Mouse (Mus musculus): ENCODE data around the gene Cobl.

Gene Cobl

DNA sequence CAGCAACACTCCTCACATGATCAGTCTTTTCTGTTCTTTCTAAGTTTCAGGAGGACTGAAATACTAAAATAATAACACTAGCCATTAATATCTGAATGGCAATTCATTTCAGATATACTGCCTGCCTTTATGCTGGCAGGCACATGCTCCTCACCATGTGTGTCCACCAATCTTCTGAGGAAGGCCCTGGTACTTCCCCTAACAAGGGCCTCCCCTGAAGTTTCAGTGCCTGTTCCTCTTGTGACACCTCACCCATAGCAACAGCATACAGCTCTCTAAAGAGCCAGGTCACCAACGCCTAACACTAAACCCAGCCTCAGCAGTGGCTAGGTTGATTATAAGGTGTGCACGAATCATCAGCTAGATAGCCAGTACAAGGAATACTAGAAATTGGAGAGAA, 20.5 kb downstream of the Cobl start:
- DNase-seq (ENCODE audit: low spot score in 2 of 2): no peak

DNA sequence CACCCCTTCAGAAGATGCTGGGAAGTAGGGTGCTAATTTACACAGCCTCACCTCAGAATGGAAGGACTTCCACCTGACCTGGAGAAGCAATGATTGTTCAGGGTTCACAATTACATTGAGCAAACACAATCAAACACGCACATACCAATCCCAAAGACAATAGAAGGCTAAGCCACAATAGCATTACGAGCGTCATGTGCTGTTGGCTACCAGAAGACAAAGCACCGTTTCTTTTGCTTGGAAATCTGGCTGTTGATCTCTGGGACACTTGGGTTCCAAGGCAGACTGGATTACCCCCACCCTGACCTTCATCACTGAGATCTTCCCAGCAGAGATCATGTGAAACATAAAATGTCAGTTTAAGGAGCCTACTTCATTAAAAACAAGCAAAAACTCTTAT, 21.1 kb downstream of the Cobl start:
- DNase-seq (ENCODE audit: low spot score in 2 of 2): no peak

DNA sequence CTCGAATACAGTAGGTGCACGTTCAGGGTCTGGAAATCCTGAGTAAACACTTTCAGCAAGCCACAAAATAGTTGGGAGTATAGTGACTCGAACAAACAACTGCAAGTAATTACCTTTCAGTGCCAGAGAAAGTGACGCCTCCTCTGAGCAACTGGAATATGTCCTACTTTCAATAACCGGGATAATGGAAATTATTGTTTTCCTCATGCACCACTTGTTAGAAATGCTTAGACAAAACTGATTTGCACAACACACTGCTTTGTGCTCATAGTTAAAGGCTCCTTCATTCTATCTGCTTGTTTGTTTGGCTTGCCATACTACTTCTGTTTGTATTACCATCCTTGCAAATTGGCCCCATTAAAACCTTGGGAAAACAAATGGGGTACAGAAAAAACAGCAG, 21.6 kb downstream of the Cobl start:
- no peak for DNase-seq (ENCODE audit: low spot score in 2 of 2)

DNA sequence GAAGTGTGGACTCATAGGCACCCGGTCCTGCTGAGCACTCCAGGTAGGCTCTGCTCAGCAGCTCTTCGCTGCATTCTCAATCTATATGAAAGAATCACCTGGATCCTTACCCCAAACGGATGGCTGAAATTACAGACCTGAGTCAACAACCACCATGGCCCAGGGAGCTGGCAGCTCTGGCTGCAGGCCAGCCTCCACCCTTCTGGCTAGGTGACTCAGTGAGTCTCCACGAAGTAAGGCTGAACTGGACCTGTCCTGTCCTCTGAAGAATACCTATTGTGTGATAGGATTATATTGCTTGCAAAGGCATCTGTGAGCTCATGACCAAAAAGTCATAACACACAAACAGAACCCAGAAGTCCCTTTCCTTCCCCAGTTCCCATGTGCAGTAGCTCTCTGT, 22.5 kb downstream of the Cobl start:
- no peak for DNase-seq (ENCODE audit: low spot score in 2 of 2)

DNA sequence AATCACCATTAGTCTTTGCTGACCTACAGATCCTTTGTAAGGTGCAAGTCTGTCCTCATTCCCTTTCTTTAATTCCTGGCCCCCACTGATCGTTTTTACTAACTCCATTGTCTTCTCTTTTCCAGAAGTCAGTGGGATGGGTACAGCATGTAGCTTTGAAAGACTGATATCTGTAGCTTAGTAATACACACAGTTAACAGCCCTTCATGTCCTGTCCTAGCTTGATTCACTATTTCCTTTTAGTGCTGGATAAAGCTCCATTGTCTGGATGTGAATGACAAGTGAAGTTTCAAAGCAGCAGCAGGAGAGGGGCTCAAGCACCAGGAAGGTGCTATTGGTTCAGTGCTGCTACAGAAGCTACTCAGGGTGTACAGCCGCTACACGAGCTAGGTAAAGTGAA, 28.9 kb downstream of the Cobl start:
- DNase-seq (ENCODE audit: low spot score in 2 of 2): no peak

DNA sequence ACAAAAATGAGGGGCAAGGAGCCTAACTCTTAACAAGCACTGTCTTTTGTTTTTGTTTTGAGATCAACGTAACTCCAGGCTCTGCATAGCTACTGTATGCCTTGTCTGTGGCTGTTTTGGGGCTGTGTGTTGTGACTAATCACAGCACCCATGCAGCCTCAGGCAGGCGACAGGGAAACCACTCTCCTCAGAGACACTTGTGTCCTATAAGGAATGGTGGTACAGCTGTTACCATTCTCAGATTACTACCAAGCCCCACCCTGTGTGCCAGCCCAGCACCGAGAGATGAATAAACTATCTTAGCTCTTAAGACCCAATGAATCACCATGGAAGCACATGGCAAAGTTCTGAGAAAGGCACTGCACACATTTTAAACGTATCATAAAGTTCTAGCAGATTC, 29.7 kb downstream of the Cobl start:
- no peak for DNase-seq (ENCODE audit: low spot score in 2 of 2)

DNA sequence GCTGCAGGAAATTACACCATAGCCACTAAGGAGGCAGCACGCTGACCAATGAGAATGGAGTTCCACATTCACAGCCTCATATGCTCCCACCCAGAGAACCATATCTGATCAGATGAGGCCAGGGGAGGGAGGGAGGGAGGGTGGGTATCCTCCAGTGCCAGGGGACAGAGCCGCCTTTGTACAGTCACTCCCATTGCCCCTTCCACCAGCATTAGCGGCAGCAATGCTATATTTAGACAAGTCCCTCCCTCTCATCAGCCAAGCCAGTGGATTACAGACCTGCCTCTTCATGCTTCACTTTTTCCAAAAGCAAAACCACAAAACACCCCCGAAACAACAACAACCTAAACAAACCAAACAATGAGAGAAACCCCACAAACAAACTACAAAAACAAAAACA, 30.2 kb downstream of the Cobl start:
- DNase-seq (ENCODE audit: low spot score in 2 of 2): no peak

DNA sequence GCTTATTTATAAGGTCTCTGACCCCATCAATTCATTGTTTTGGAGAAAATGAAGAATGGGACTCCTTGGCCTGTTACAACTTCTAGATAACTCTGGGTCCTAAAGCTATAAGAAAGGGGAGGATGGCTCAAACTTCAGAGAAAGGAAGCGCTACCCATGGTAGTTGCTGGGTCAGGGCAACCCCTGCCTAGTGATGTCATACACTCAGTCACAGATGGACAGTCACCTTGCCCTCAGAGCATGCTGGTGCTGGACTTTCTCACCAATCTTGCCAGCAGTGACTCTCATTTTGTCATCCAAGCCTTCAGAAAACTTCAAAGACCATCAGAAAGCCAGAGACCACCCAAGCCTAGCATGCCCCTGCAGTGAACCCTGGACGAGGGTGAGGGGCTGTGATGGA, 32.8 kb downstream of the Cobl start:
- DNase-seq (ENCODE audit: low spot score in 2 of 2): no peak

DNA sequence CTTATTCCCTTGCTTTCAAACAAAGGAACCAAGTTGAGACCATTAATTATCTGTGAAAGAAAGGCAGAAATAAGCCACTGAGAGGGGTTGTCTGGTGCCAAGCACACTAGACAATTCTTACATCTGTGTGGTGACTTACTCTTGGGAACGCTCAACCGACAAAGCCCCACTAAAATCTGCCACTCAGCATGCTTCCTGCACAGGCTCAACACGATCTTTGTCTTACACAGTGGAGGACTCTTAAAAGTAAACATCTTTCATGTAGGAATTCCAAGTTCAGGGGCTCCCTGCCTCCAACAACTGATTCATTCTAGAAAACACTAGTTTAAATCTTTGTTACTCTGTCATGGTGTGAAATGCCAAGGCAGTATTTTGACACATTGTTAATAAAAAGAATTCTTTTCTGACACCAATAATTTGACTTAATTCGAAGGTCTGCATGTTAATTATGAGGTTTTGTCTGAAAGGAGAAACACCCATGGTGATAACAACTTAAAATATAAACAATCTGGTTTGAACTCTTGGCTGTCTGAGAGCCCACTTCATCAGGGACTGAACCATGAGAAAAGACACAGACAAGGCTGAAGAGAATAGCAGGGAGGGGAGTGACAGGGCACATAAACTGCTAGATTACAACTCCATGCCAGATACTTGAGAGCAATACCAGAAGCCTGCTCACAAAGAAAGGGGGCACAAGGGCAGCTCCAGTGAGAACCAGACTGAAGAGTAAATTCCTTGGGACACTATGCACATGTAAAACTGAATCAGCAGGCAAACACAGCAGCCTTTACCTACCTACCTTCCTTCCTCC, 34.3 kb downstream of the Cobl start:
- DNase-seq (ENCODE audit: low spot score in 2 of 2): no peak

DNA sequence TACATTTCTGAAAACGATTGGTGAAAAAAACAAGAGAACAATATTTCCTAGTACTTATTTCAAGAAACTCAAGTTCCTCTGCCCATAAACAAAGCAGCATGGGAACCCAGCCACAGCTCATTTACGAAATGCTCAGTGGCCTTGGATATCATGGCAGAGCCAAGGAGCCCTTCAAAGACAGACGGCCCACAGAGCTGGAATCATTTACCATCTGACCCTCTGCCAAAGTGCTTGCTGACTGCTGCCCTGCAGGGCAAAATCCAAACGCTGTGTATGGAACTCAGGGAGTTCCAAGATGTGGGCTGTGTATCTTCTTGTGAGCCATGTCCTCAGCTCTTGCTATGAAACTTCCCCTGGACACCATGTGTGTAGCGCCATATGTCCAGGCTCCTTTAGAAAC, 38.0 kb downstream of the Cobl start:
- DNase-seq (ENCODE audit: low spot score in 2 of 2): peak in 1 of 2 experiments; percentile 37

DNA sequence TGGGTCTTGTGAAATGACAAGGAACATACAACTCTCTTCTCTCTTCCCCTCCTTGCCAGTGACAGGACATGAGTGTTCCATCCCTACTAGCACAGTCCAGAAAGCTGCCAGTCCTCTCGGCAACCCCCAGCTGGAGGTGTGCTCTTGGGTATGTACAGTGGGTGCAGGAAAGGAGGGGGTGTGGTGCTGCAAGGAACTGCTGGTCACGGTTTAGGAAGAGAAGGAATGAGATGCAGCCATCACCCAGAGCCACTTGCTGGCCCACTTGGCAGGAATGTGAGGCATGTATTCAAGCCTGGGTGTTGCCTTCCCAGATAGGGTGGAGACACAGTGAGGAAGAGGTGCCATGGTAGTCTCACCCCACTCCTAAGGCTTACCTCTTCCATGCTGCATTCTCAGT, 40.6 kb downstream of the Cobl start:
- no peak for DNase-seq (ENCODE audit: low spot score in 2 of 2)

DNA sequence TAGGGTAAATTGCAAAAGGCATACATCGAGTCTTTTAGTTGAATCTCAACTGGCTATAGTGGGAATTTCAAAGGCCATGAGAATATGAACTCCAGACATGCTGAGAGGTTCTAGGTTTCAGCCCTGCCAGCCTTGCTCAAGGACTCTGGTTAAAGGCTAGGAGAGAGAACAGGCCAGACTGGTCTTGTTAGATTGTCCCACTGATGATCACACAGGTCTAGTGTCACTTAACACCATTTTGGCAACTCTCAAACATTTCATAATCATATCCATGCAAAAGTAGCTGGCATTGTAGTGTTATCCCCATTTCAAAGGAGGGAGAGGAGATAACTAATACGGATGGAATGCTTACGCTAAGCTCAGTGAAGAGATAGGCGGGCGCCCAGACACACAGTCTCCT, 43.6 kb downstream of the Cobl start:
- DNase-seq (ENCODE audit: low spot score in 2 of 2): no peak

DNA sequence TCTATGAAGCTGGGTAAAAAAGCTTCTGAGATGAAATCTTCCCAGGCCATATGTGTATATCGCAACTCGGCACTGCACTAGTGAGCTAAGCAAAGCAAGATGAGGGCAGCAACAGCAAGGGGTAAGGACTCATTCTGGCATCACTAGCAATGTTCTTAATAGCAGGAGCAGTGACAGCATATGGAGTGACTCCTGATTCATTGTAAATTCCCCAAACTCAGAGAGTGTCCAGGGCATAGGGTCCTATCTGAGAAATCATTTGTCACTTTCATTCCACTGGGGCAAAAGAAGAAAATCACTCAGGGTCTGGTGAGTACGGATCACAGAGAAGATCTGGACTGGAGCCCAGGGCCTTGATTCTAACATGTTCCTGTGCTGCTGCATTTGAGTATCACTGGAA, 44.6 kb downstream of the Cobl start:
- no peak for DNase-seq (ENCODE audit: low spot score in 2 of 2)

DNA sequence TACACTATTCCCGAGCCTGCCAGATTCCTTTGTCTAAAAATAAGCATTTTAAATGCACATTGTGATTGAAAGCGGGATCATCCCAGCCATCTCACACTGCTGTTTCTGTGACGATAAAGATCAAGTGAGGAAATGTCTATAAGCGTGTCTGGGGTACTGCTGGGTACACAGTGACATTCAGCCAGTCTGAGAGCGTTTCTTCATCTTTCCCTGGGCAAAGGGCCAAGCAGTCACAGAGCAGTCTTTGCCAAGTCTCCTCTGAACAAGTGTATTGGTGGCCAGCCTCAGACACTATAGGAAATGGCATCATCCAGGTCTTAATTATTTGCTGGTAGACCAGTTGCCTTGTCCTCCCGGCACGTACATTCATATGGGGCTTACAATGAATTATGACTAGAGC, 47.9 kb downstream of the Cobl start:
- peak; percentile 26 to 42 for DNase-seq (ENCODE audit: low spot score in 2 of 2)

DNA sequence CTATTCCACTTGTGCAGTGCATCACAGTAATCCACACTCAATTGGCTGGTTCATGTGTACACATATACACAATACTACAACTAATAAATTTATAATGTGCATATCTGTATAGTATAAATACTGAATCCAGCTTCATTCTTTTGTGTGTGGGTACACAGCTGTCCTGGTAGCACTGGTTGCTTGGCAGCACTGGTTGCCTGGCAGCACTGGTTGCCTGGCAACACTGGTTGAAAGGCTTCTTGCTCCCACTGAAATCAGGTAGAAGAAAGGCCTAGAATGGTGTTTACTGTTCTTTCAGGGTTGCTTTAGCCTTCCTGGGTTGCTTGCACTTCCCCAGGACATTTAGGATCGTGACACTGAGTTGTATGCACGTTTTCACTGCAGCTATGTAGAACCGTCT, 49.4 kb downstream of the Cobl start:
- peak in 1 of 2 experiments; percentile 14 for DNase-seq (ENCODE audit: low spot score in 2 of 2)

DNA sequence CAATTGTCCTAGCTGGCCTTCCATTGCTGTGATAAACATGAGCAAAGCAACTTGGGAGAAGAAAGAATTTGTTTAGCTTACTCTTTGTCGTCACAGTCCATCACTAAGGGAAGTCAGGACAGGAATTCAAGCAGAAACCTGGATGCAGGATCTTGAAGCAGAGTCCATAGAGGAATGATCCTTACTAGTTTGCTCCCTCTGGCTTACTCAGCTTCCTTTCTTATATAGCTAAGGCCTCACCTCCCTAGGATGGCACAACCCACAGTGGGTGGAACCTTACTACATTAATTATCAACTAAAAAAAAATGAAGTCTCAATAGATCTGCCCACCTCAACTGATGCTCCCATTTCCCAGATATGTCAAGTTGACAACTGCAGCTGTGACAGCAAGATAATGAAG, 52.8 kb downstream of the Cobl start:
- DNase-seq (ENCODE audit: low spot score in 2 of 2): no peak

DNA sequence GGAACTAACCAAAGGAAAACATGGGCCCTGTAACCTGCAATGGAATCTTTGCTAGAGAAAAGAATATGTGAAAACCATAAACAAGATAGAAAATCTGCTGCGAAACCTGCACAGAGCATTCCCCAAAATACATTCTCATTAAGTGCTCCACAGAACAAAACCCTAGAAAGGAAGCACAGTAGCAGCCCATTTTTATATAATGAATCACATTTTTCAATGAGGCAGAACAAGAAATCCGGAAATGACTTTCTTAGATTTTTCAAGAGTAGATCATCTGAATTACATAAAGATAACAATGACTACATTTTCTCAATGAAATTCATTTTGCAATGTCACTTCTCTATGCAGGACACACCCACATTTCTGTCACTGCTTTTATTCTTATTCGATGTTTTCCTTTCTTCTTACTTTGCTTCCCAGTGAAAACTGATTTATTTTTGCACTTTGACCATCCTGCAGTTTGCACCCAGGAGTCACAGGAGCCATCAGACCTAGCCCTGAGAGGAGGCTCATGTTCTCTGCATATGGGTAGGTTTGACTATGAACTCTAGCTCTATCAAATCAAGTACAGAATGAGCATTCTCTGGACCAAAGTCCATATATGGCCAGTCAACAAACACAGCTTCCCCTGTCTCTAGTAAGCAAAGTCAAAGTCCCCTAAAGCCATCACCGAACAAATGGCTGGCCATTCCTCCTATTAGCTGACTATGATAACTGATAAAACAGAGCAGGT, 53.5 kb downstream of the Cobl start:
- DNase-seq (ENCODE audit: low spot score in 2 of 2): no peak

DNA sequence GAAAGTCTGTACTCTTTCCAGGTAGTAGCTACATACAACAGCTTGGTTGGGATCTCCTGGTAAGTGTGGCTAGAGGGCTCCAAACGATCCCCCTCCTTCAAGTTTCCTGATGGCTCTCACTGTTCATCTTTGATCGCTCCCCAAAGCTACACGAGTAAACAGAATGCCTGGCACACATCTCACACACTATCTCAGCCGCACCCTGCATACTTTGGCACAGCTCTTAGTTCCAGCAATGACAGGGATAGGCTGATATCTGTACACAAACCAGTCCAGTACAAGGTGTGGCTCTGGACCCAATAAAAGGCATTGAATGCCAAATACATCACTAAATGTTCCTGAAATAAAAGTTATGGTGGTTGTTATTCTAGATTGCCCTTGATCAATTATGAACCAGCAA, 55.3 kb downstream of the Cobl start:
- DNase-seq (ENCODE audit: low spot score in 2 of 2): no peak

DNA sequence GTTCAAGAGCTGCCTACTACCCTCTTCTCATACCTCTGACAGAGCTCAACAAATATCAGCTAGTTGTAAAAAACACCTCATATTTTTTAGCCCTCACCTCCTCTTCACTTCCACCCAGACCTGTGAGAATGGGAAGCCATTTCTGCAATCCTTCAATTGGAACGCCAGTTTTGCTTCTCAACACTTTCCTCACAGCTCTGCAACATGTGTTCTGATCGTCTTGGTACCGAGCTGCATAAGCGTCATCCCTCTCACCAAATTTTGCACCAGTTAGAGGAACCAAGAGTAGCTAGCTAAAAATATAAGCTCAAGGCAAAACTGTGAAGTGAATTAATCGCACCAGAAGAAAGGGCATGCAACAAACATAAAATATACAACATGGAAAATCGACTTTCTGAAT, 56.9 kb downstream of the Cobl start:
- no peak for DNase-seq (ENCODE audit: low spot score in 2 of 2)

DNA sequence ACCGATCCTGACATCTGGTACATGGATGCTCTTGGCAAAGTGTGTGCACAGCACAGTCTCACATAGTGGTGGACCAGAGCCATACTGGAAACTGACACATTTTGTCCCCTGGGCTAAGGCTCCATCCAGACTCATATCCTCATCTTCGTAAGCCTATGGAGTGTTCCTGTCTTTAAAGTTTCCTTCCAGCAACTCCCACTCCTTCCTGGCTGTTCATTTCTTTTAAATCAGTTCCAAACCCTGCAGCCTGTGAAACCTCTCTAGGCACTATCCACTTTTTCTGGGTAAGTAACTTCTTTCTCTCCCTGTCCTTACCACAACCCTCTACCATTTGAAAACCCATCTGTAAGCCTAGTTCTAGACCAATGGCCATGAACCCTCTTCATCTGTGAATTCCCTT, 64.9 kb downstream of the Cobl start:
- DNase-seq (ENCODE audit: low spot score in 2 of 2): no peak

DNA sequence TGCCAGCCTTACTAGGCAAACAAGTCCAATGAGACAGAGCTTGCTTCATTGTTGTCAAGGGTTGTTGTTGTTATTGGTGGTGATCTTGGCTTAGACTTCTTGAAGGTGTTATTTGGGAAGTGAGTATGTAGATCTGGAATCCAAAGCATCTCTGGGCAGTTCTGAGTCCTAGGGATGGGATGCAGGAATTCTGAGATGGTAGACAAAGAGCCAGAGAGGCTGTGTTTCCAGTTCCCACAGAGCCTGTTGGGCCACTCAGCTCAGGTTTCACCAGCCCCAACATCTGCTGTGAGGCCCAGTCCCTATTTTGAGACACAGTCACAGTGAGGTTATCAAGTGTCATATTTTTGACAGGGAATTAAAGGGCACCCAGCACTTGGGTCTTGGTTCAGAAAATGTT, 68.6 kb downstream of the Cobl start:
- no peak for DNase-seq (ENCODE audit: low spot score in 2 of 2)

DNA sequence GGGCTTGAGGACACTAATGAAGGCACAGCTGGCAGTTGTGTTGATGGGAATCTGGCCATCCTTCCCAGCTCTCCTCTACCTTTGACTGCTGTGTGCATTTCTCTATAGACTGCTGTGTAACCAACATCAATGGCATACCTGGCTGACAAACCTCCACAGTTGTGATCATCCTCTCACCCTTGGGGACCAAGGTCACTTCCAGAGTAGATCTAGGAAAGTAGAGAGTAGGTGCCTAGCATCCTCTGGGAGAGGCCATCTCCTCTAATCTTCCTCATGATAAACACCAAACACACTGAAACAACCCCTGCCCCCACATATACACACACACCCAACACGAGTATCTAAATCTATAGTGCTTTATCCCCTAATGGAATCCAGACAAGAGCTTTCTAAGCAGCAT, 70.1 kb downstream of the Cobl start:
- no peak for DNase-seq (ENCODE audit: low spot score in 2 of 2)

DNA sequence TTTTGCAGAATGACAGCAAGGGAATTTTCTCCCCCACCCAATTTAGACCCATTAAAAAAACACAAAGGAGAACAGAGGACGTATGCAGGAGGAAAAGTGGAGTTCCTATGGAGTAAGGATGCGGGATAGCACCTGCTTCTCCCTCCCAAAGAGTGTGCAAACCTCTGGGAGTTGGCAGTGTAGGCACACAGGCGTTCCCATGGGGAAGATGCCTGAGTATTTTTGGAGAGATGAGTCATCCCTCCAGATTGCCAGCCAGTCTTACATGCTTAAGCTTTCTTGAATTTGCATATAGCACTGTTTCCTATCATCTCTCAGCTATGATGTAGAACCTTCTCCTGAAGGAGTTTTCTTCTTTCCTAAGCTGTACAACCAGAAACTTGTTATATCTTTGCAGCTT, 70.6 kb downstream of the Cobl start:
- no peak for DNase-seq (ENCODE audit: low spot score in 2 of 2)

DNA sequence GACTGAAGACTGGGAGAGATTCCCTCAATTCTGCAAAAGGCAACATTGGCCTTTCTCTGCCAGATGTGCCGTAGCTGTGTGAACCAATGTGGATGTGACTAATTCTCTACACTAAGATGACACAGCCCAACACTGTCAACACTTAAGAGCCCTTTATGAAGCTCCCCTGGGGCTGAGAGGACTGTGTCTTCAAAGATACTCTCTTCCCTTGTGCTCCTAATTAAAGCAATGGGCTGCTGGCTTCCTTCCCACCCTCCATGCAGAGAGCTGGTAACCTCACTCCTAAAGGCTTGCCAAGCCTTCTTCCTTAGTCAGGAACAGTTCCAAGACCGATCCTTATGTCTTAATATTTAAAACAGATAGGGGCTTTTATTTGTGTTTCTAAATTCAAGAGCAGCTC, 79.9 kb downstream of the Cobl start:
- peak in 1 of 2 experiments; percentile 53 for DNase-seq (ENCODE audit: low spot score in 2 of 2)
